Mouse (Mus musculus): ENCODE measurements around the gene Pmpca.

Pmpca gene

DNA sequence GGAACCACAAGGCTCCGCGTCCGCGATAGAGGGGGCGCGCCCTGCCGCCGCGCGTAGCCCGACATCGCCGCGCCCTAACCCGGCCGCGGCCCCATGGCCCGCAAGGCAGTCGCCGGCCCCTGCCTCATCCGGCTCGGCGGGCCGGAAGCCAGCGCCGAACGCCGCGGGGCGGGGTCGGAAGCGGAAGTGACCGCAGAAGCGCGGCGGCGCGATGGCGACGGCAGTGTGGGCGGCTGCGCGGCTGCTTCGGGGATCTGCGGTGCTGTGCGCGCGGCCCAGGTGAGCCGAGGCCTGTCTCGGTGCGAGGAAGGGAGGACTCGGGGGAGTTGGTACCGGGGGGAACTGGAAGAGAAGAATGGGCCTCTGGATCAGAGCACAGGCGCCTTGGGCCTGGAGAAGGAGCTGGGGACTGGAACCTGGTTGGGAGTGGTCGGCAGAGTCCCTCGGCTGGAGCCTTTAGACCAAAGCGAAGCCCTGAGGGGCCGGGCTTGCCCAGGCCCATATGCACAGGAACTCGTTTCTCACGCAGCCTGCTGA is at the start of gene Pmpca, which contains the start of gene Entr1:
TSS of gene Pmpca (plus strand) at position 186 of the 537 bp plus-strand sequence.
TSS of gene Entr1 (minus strand) at position 163 of the 537 bp plus-strand sequence.
- peak; percentile 61 for DNase-seq (ENCODE audit: low read depth, low spot score)

DNA sequence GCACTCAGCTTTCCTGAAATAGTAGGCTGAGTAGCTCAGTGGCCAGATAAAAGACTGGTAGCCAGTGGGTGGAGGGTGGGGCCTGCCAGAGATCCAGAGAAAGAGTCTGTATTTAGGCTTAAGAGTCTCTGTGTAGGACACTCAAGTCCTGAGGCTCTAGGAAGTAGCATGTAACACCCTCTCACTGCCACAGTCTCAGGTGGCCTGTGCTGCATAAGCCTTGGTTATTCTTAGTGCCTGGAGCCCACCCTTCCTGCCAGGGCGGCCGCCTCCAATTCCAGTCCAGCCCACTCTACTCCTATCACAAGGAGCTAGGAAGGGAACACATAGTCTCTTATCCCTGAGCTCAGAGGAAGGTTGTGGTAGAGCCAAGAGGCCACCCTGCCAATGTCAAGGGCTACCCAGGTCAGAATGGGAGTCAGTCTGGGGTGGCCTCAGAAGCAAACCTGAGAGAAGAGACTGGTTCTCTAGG is 47.6 kb upstream of the Pmpca start:
- DNase-seq (ENCODE audit: low read depth, low spot score), result no peak

DNA sequence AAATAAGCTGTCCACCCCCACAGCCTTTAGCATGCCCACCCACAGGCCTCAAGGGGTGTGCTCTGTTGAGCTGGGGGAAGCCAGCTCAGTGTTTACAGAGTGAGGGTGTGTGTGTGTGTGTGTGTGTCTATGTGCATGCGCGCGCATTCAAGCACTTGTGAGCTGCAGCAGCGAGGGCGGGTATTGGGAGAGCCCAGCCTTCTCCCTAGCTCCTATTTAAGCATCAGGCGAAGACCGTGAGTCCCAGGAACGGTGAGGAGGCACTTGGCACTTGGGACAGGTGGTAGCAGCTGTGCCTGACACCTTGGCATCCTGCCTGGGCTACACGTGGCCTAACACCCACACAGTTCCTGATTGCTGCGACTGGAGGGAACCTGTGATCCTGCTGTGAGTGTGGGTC is 47.1 kb upstream of the Pmpca start:
- DNase-seq (ENCODE audit: low read depth, low spot score), result no peak

DNA sequence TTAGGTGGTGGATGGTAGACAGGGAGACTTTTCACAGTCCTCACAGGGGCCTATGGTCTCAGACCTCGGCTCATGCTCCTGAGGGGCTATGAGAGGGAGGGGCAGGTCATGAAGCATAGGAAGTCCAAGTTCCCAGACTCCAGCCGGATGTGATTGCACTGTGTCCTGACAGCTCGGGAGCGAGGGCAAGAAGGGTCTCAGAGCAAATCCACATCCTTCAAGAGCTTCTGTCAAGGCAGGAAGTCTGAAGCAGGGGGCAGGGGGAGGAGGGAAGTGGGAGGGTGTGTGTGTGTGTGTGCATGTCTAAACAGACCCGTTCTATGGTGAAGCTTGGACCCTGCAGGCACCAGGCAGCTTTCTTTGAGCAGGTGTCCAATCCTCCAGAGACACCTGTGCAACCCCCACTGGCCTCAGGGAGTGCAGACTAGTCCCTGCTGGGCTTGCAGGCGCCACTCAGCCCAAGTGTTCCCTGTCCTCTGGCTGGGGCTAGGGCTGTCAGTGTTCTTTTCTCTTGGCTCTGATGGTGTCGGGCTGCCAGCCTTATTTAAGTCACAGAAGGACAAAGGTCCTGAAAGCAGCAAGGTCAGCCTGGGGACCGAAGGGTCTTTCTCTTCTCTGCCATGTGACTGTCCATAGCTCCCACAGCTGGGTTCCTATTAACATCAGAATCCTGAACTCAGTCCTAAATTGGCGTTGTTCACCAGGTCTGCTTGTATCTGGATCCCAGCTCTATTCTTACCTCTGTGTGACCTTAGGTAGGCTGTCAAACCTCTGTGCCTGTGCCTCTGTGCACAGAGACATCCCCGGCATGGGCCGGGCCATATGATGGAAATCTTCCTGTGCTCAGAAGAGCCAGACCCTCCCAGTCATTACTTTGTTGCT is 46.3 kb upstream of the Pmpca start:
- DNase-seq (ENCODE audit: low read depth, low spot score), result no peak

DNA sequence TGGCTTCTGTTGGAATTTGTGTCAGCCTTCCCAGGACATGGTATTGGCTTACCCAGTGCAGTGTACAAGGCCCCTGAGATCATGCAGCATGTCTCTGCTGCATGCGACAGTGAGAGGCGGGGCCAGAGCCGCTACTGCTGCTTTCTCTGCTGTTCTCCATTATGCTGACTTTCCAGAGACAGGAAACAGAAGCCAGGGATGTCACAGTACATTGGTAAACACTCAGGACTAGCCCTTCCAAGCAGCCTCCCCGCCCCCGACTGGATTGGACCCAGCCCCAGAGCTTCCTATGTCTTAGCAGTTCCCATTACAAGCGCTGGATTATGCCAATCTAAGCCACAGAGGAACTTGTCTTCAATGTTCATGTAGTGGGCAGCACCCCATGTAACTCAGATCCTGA is 40.9 kb upstream of the Pmpca start:
- DNase-seq (ENCODE audit: low read depth, low spot score), result no peak

DNA sequence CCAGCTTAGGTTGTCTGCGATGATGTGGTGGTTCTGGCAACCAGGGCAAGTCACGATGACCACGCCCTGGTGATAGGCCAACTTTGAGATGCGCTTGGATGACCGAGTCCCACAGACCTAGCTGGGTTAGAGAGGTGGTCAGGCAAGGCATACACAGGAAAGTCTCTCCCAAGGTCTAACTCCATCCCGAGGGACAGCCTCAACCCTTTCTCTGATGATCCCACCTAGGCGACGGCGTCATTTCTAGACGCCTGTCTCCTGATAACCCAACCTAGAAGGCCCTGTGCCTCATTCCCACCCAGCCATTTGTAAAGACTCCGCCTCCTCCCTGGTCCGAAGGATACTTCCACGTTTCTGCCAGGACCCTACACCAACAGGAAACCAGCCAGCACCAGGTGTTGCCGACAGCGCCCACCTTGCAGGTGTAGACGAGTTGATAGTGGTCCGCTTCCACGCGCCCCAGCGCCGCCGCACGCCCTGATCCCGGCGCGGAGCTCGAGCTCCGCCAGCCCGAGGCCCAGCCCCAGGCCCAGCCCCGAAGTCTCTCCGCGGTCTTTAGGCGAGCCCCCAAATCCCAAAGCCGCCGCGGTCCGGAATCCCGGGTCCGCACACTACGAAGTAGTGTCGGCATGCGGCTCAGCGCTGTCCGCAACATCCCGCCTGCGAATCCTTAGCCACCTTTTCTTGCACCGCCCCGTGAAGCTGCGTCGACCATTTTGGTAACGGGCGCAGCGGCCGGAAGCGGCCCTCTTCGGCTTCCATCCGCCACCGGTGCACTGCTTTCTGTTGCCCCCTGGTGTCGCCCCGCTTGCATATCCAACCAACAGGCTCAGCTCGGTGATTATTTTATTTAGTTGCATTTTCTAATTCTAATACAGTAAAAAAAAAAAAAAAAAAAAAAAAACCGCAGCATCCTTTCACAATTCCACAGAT is 37.5 kb upstream of the Pmpca start, which contains the start of gene Dnlz:
TSS of gene Dnlz (minus strand) at position 753 of the 933 bp plus-strand sequence.
- peak; percentile 81 for DNase-seq (ENCODE audit: low read depth, low spot score)

DNA sequence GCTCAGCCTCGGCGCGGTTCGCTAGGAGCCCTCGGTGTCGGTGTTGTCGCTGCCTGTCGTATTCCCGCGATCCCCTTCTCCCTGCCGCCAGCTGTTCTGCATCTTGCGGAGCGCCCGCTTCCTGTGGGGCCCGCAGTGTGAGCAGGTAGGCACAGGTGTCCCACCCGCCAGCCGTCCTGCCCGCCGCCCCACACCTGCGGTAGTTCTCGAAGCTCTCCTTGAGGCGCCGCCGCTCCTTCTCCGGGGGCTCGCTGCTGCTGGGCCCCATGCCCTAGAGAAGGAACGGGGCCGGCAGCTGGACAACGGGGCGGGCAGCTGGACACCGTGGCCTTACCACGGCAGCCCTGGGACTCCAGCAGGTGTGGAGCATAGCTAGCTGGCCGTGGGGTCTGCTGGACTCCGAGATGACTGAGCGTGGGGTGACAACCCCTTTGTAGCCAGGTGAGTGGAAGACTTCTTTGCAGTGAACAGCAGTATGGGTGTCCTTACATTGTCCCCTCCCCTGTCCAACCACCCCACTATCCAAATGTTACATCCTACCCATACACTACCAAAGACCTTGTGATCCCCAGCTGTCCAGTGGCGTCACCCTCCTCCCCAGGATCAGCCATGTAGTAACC is 36.7 kb upstream of the Pmpca start:
- DNase-seq (ENCODE audit: low read depth, low spot score), result no peak

DNA sequence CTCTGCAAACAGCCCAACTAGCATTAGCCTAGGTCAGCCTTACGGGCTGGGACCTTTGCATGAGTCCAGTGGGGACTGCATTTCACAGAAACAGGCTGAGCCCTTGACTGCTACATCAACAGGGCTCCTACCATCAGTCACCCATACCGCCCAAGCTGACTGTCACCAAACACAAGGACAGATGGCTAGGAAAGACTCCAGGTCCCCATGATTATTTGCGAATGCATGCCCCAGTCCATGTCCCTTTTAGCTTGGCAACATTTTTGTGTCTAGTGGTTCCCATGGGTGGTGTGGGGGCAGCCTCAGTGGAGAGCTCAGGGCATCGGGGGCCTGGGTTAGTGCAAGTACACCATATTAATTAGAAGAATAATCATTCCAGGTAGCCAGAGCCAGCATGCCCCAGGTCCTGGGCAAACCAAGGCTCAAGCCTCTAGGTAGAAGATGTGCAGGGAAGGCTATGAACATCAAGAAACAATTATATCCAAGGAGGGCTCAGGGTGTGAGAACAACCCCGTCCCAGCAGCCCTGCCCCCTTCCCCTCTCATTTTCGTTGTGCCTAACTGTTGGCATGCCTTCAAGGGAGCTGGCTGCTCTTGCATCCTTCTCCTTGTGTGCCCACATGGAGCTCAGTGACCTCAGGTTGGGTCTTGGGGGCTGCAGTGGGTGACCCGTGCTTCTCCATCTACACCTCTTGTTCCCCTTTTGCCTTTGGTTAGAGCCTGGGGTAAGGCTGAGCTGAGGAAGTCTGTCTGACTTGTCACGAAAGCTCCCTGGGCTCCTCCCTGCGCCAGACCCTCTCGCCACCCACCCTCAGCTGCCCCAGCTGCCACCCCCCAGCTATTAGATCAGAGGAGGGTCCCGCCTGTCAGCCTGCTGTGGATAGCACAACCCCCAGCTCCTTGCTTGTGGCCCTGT is 35.8 kb upstream of the Pmpca start:
- DNase-seq (ENCODE audit: low read depth, low spot score), result no peak

DNA sequence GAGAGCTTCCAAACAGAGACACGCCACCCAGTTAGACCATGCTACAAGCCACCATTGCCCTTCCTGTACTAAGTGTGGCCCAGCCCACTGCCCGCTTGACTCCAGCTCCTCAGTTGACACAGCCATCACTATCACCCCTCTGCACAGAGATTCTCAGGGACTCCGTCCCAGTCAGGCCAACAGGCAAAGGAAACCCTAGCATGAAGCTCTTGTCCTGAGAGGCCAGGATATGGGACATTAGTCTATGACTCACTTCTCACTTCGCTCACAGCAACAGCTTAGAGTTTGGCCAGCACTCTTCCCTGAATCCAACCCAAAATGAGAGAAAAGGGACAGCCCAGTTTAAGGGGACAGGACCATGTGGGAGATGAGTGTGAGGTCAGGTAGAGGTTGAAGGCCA is 34.7 kb upstream of the Pmpca start:
- no peak for DNase-seq (ENCODE audit: low read depth, low spot score)

DNA sequence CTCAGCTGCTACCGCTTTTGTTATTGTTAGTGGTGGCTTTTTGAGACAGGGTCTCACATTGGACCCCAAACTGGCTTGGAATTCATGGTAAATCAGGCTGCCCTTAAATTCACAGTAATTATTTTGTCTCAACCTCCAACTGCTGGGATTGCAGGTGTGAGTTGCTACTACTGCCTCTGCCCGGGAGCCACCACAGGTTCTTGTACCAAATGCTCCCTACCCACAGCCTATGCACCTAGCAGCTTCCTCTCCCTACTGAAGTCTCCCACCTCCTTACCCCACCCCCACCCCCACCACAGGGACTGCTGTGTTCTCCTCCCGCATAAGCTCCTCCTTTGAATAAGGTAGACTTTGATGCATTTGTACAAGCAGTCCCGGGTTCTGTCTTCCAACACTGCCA is 32.9 kb upstream of the Pmpca start:
- no peak for DNase-seq (ENCODE audit: low read depth, low spot score)

DNA sequence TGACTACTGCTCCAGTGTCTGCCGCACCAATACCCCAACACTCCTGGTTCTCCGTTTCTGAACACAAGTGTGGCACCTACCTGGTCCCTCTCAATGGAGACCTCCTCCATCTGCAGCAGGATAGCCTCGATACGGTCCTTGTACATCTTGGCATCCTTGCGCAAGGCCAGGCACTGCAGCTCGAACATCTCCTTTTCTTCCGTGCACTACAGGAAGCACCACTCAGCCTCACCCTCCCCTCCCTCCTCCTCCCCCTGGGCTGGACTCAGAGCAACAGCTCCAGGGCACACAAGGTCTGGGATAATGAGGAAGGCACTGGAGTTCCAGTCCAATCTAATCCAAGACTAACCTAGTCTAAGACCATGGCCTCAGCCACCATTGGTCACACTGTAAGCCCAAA is 32.5 kb upstream of the Pmpca start:
- DNase-seq (ENCODE audit: low read depth, low spot score), result no peak

DNA sequence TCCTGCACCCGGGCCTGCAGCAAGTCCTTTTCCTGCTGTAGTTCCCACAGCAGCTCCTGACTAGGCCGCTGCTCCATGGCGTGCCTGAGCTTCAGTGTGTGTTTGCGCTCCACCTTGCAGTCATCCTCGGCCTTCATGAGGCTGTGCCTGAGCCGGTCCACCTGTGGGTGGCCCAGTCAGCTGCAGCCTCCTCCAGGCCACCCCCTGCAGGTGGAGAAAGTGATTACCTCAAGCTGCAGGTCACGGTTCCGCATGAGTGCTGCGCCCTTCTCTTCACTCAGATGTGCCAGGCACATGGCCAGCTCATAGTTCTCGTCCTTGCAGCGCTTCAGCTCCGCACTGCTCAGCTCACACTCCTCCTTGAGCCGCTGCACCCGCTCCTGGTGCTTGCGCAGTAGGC is 31.7 kb upstream of the Pmpca start:
- DNase-seq (ENCODE audit: low read depth, low spot score), result no peak

DNA sequence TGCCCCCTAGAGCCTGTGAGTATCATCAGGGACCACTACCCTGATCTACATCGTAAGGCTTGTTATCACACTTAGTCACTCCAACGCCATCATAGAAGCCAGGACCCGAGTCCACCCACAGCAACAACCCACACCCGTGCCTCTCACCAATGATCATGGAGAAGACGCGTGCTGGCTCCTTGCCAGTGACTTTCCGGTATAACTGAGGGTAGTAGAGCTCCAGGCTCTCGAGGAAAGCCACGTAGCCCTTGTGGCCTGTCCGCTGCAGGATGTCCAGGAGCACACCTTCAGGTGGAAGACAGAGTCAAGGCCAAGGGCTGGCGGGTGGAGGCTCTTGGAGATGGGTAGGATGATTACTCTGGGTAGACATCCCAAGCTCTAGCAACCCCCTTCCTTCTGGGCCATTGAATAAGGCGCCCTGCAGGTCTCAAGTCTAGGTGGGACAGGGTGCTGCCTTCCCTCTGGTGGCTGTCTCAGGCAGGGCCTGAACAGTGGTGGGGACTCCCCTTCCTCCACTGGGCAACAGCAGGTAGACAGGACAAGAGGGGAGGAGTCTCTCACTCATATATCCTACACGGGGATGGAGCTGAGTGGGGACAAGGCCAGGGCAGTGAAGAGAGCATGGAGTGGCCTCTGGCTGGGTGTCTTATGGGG is 30.3 kb upstream of the Pmpca start:
- DNase-seq (ENCODE audit: low read depth, low spot score), result no peak

DNA sequence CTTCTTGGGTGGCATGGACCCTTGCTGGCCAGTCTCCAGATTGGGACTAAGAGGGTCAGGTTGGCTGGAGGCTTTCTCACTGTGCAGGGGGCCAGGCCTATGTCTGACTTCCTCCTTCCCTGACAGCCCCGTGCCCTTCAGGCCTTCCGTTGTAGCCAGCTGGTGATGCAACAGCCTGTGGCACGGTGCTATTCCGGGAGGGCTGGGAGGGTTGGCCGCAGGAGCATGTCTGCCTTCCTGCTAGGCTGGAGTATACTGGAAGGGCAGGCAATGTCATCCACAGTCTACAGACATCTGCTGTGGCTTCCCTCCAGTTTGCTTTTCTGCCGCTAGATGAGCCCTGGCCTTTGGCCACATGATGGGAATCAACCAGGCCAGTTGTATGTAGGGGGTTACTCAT is 29.2 kb upstream of the Pmpca start:
- no peak for DNase-seq (ENCODE audit: low read depth, low spot score)

DNA sequence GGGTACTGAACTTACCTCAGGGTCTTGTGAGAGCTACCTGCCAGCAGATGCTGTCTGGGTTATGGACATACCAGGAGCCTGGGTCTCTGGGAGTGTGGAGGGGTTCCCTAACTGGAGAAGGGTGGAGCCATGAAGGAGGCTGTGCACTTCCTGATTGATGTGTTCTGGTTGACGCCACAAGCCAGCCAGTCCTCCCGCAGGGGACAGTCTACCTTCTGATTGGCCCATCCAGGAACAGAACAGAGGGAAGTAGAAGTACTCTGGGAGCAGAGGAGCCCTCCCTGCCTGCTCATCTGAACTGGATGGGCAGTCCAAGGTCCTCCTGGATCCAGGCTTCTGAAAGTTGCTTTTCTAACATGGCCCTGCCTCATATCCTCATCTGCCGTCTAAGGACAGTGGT is 28.4 kb upstream of the Pmpca start, which contains the start of gene Card9:
TSS of gene Card9 (minus strand) at position 147 of the 400 bp plus-strand sequence.
- DNase-seq (ENCODE audit: low read depth, low spot score), result no peak

DNA sequence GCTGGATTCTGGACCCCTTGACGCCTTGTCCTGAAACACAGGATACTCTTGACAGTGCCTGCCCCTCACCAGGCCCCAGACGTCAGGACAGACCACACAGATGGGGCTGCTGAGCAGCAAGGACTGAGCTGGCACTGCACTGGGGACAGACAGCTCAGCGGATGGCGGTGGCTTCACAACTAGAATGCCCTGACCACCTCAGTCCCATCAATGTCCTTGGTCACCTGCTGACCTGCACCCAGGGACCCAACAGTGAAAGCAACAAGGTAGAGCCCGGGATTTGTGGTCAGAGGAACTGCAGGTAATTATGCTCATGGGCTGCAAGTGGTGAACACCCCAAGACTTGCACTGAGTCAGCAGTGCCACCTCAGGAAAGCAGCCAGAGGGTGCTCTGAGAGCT is 26.1 kb upstream of the Pmpca start:
- DNase-seq (ENCODE audit: low read depth, low spot score), result no peak

DNA sequence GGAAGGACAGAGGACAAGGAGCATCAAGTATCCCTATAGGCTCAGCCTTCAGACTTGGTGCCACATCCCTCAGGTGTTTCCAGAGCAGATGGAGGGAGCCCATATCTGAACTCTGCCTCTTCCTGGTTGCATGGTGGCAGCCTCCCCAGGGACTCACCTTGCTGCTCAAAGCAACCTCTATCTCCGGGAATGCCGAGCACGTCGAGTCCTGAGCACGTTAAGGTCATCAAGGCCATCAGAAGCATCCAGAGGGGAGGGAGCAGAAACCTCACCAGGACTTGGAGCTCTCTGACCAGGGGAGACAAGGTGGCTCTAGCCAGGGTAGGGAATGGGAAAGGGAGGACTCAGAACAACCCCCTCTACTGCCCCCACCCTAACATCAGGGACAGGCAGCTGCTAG is 25.7 kb upstream of the Pmpca start:
- DNase-seq (ENCODE audit: low read depth, low spot score), result no peak

DNA sequence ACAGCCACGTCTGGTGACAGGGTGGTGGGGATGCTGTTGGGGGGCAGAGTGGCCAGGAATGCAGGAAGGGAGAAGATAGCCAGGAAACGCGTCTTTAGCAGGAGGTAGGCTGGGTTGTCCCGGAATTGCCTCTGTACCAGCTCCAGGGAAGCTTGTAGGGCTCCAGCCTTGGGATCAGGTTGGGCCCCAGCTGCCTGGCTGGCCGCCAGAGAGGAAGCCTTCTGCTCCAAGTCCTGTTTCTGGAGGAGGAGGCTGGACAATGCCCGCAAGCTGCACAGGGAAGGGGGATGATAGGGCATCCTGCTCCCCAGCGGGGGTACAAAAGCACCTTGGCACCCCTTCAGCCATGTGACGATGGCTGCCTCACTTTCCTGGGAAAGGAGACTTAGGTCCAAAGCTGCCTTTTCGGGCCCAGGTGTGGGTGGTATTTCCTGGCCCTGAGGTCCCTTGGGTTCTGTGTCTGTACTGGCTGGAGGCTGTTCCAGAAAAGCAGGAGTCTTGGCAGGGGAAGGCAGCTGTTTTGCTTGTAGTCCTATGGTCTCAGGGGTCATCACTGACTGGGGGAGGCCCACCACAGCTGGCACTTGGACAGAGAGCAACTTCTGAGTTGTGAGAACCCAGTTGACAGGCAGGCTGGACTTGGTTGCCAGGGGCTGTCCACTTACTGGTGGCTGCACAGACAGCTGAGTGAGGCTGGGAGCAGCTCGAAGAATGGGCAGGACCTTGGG is 24.2 kb upstream of the Pmpca start:
- DNase-seq (ENCODE audit: low read depth, low spot score), result no peak

DNA sequence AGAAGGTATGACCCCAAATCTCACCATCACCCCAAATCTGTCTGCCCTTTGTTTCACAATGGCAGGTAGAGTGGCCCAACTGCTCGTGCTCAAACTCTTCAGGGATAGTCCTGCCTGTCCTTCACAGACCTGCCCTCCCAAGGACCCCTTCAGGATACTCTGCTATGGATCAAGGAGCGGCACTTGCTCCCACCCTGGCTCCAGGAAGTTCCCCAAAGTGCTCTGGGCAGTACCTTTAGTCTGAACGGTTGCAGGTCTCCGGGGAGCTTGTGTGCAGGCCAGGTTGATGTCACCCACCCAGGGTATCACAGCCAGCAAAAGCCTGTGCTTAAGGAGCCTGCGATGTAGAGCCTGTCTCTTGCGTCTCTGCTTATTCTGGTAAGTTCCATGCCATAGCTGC is 21.2 kb upstream of the Pmpca start:
- DNase-seq (ENCODE audit: low read depth, low spot score), result no peak
